Mouse (Mus musculus): Measurements from ENCODE around the gene Stk4. TPM values are rescaled to one million over a fixed set of nuclear protein-coding genes. Genes with fewer than 3 reads are reported as not detected.
A peak's percentile ranks its signal among the peaks of the same experiment; 100 is the strongest.

The Stk4 gene
- total and polyA plus RNA-seq, 2 experiments from 2014 or later: 13.7 to 24.6 TPM

DNA sequence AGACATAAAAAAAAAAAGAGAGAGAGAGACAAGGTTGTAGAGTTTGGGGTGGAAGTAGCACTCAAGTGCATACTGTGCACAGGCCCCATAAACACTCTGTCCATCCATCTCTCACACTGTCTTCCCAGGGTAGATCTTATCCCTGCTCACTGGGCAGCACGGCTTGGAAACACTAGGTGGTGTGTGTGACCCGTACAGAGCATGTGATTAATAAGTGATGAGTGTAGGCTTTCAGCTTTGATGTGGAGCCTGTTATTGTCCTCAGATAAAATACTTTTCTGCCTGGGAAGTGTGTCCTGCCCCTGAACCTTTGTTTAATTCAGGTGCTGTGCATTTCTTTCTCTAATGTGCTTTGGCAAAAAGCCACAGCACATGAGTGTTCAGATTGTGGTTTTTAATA lies 66.3 kb downstream of the Stk4 start:
- no peak overlapping the region for H3K4me2 ChIP-seq (ENCODE audit: low read depth, low read length, poor library complexity, severe bottlenecking)
- DNase-seq (ENCODE audit: low spot score): no peak
- no peak overlapping the region for H3K4me3 ChIP-seq (ENCODE audit: low read depth, low read length)
- peaks cover 6% of the 10 kb centered on the region; the same call in 1 of the 2 replicates for H3K4me1 ChIP-seq (ENCODE audit: insufficient read depth, low read length)
- H3K27me3 ChIP-seq (ENCODE audit: insufficient read depth, low read length): no peaks in the 10 kb centered on the region
- peak; percentile 46 for TF ChIP-seq CTCF (IDR thresholded peaks at IDR 0.05)
- H3K9me3 ChIP-seq (ENCODE audit: low read length): no peaks in the 10 kb centered on the region
- H3K36me3 ChIP-seq (ENCODE audit: insufficient read depth, low read length): no peaks in the 10 kb centered on the region
- WGBS: 15% methylated on average over 2 of the region's 2 CpGs
- no peak overlapping the region for H3K9ac ChIP-seq (replicated peaks; ENCODE audit: low read length, poor library complexity, severe bottlenecking)
- no peak for ATAC-seq (ENCODE audit: low FRiP score)
- H3K27ac ChIP-seq (ENCODE audit: low read depth, low read length): no peak overlapping the region

DNA sequence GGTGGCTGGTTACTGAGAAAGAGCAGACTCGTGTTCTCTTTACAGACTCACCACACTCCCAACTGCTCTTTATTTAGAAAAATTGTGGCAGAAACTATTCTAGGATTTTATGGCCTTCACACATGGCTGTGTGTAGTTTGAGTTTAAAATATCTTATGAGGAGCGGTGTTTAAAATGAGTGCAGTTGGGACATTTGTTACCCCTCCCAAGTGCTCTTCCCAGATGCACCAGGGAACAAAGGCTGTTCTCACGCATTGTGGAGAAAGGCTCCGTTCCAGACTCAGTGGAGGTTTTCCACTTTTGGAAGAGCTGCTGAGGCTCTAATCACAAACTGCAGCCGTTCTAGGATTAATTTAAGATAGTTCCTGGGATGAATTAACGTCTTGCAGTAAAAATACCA lies 67.6 kb downstream of the Stk4 start:
- no peak overlapping the region for H3K27ac ChIP-seq (ENCODE audit: low read depth, low read length)
- ATAC-seq (ENCODE audit: low FRiP score): no peak
- no peak for DNase-seq (ENCODE audit: low spot score)
- H3K4me3 ChIP-seq (ENCODE audit: low read depth, low read length): no peak overlapping the region
- no peak overlapping the region for H3K4me2 ChIP-seq (ENCODE audit: low read depth, low read length, poor library complexity, severe bottlenecking)
- H3K9ac ChIP-seq (replicated peaks; ENCODE audit: low read length, poor library complexity, severe bottlenecking): no peak overlapping the region
- no peaks in the 10 kb centered on the region for H3K9me3 ChIP-seq (ENCODE audit: low read length)
- no peak for TF ChIP-seq CTCF (IDR thresholded peaks at IDR 0.05)
- H3K4me1 ChIP-seq (ENCODE audit: insufficient read depth, low read length): peaks cover 6% of the 10 kb centered on the region; the same call in 1 of the 2 replicates
- H3K27me3 ChIP-seq (ENCODE audit: insufficient read depth, low read length): no peaks in the 10 kb centered on the region
- WGBS: 58% methylated on average over 6 of the region's 6 CpGs
- H3K36me3 ChIP-seq (ENCODE audit: insufficient read depth, low read length): no peaks in the 10 kb centered on the region

DNA sequence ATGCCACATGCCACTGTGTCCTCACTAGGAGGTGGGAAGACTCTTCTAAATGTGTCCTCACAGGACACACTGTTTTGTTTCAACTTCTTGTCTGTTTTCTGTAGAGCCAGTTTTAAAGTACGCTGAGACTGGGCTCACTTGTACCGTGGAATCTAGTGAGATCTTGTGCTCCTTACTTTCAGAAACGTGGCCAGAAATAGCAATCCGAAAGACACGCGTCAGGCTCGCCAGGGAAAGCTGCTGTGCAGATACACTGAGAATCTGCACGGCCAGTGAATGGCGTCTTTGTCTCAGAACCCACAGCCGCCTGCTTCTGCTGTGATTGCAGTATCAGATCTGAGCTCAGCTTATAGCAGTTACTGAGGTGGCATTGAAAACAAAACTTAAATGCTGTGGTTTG lies 71.9 kb downstream of the Stk4 start:
- Histone ChIP-seq H3K36me3 (ENCODE audit: insufficient read depth, low read length) (no peaks in the 10 kb centered on the region), H3K9ac (replicated peaks; ENCODE audit: low read length, poor library complexity, severe bottlenecking) (no peak overlapping the region), H3K4me1 (ENCODE audit: insufficient read depth, low read length) (peaks cover 6% of the 10 kb centered on the region; the same call in 1 of the 2 replicates), H3K27ac (ENCODE audit: low read depth, low read length) (0 out of 2 replicates have a peak overlapping the region, but pooled peaks have one; percentile 0), H3K4me2 (ENCODE audit: low read depth, low read length, poor library complexity, severe bottlenecking) (no peak overlapping the region), H3K27me3 (ENCODE audit: insufficient read depth, low read length) (no peaks in the 10 kb centered on the region), H3K4me3 (ENCODE audit: low read depth, low read length) (no peak overlapping the region), H3K9me3 (ENCODE audit: low read length) (no peaks in the 10 kb centered on the region)
- DNase-seq (ENCODE audit: low spot score) (peak; percentile 31), ATAC-seq (ENCODE audit: low FRiP score) (no peak)
- TF ChIP-seq CTCF (IDR thresholded peaks at IDR 0.05): no peak
- WGBS: 59% methylated on average over 10 of the region's 10 CpGs

DNA sequence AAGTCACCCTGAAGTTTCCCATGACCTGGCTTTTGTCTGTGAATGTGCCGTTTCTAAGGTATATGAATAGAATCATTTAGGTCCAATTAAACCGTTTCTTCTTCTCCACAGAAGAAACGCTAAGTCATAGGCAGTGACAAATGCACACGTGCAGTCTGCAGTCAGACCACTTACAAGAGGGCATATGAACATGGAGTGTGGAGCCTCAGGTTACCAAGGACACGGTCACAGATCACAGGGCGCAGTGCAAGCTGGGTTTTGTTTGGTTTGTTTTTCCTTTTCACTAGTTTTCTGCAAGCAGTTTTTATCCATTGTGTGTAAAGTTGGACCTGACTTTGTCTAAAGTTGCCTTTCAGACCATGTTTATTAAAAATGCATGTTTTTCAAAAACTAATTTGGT lies 73.9 kb downstream of the Stk4 start:
- H3K27me3 ChIP-seq (ENCODE audit: insufficient read depth, low read length): no peaks in the 10 kb centered on the region
- no peaks in the 10 kb centered on the region for H3K36me3 ChIP-seq (ENCODE audit: insufficient read depth, low read length)
- no peak overlapping the region for H3K4me3 ChIP-seq (ENCODE audit: low read depth, low read length)
- ATAC-seq (ENCODE audit: low FRiP score): no peak
- TF ChIP-seq CTCF (IDR thresholded peaks at IDR 0.05): no peak
- DNase-seq (ENCODE audit: low spot score): no peak
- no peaks in the 10 kb centered on the region for H3K9me3 ChIP-seq (ENCODE audit: low read length)
- no peaks in the 10 kb centered on the region for H3K4me1 ChIP-seq (ENCODE audit: insufficient read depth, low read length)
- no peak overlapping the region for H3K27ac ChIP-seq (ENCODE audit: low read depth, low read length)
- WGBS: 47% methylated on average over 6 of the region's 6 CpGs
- no peak overlapping the region for H3K4me2 ChIP-seq (ENCODE audit: low read depth, low read length, poor library complexity, severe bottlenecking)
- no peak overlapping the region for H3K9ac ChIP-seq (replicated peaks; ENCODE audit: low read length, poor library complexity, severe bottlenecking)

DNA sequence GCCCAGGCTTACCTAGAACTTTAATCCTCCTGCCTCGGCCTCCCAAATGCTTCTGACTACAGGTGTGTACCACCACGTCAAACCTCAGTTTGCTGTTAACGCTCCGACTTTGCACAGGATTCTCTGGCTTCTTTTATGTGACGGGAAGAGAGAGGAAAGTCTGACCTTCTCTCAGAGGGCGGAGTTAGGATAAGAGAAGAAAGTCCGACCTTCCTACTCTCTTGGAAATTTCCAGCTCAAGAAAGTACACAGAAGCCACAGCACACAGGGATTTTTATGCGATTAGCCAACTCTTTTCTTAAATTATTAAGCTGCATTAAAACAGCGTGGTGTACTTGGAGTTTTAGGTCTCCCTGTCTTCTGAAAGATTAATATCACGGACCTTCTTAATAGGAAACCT lies 74.4 kb downstream of the Stk4 start:
- DNase-seq (ENCODE audit: low spot score) (no peak), ATAC-seq (ENCODE audit: low FRiP score) (no peak)
- Histone ChIP-seq H3K4me2 (ENCODE audit: low read depth, low read length, poor library complexity, severe bottlenecking) (no peak overlapping the region), H3K9ac (replicated peaks; ENCODE audit: low read length, poor library complexity, severe bottlenecking) (no peak overlapping the region), H3K4me3 (ENCODE audit: low read depth, low read length) (no peak overlapping the region), H3K27me3 (ENCODE audit: insufficient read depth, low read length) (no peaks in the 10 kb centered on the region), H3K9me3 (ENCODE audit: low read length) (no peaks in the 10 kb centered on the region), H3K4me1 (ENCODE audit: insufficient read depth, low read length) (no peaks in the 10 kb centered on the region), H3K27ac (ENCODE audit: low read depth, low read length) (no peak overlapping the region), H3K36me3 (ENCODE audit: insufficient read depth, low read length) (no peaks in the 10 kb centered on the region)
- TF ChIP-seq CTCF (IDR thresholded peaks at IDR 0.05): no peak
- 82% methylated on average over 10 of the region's 10 CpGs for WGBS

DNA sequence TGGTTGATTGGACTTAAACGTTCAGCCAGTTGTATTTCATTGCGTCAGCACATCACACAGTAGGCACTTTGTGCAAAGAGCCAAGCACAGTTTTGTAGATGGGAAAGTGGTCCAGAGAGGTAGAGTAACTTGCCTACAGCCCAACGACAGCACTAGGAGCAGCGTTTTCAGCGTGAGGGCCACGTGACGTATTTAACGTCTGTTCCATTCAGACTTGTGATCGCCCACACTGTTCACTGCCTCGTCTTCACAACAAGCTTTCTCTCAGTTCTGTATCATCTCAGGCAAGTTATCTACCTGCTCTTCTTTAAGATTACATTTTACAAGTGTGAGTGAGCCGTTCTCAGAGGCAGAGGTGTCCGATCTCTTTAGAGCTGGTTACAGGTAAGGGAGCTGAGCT lies 76.4 kb downstream of the Stk4 start:
- H3K9ac ChIP-seq (replicated peaks; ENCODE audit: low read length, poor library complexity, severe bottlenecking): no peak overlapping the region
- DNase-seq (ENCODE audit: low spot score) (no peak), ATAC-seq (ENCODE audit: low FRiP score) (no peak)
- H3K4me3 ChIP-seq (ENCODE audit: low read depth, low read length): no peak overlapping the region
- H3K36me3 ChIP-seq (ENCODE audit: insufficient read depth, low read length): peaks cover under 1% of the 10 kb centered on the region; the same call in 1 of the 2 replicates
- no peaks in the 10 kb centered on the region for H3K9me3 ChIP-seq (ENCODE audit: low read length)
- no peaks in the 10 kb centered on the region for H3K27me3 ChIP-seq (ENCODE audit: insufficient read depth, low read length)
- no peak overlapping the region for H3K27ac ChIP-seq (ENCODE audit: low read depth, low read length)
- H3K4me2 ChIP-seq (ENCODE audit: low read depth, low read length, poor library complexity, severe bottlenecking): no peak overlapping the region
- WGBS: 96% methylated on average over 12 of the region's 12 CpGs
- no peak for TF ChIP-seq CTCF (IDR thresholded peaks at IDR 0.05)
- no peaks in the 10 kb centered on the region for H3K4me1 ChIP-seq (ENCODE audit: insufficient read depth, low read length)
